Mouse (Mus musculus): ENCODE data around the gene Lmbrd1.
"Not testable (repeated sequence)": the region's sequence is repeated elsewhere in the genome, so short reads cannot be mapped to it uniquely, and the experiment has no call there.

Lmbrd1 gene

DNA sequence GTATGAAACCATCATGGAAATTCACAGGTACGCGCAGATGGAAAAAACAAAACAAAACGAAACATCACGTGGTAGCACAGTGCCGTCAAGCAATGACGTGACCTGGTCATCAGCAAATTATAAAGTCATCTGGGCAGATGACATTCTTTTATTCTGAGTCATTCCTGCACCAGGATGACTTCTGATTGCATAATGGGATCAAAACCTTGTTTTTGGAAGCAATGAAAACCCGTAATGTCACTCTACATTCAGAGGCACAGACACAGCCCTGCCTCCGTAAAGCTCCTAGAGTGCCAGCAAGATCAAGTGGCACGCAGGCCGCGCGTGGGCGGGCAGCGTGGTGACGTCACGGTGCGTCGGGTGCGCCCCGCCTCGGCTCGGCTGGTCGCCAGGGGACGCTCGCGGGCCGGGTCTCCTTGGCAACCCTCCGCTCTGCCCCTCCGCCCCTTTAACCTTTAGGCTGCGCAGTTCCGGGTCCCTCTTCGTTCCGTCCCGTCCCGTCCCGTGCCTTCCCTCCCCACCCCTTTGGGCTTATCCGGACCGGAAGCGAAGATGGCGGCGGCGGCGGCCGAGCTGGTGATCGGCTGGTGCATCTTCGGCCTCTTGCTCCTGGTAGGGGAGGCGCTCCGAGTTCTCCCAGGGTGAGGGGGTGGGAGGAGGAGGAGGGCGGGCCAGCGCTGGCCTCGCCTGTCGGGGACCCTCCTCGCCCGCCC is at the start of gene Lmbrd1:
Gene Lmbrd1 (plus strand): TSS at position 426 of the 713 bp plus-strand sequence.
- DNase-seq (ENCODE audit: low spot score) = peak; percentile 93

DNA sequence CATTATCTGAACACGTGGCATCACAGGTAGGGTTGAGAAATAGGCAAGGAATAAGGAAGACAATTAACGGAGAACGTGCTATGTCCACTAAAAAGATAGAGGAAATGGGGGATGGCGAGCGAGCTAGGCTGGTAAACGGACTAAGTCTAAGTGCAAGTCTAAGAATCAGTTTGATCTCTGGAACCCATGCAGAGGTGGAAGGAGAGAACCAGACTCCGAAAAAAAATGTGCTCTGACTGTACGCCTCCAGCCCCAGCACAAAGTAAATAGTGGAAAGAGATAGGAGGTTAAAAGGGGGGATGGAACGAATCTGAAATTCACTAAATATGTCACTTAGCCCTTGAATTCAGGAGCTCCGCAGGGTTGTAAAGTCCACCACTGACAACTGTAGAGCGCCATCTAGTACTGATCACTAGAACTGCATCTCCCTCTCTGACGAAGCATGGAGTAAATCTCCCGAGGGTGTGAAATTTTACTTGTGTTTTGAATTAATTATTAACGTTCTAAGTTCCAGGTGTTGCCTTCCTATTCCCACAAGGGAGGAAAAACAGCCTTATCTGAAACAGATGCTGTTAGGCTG is 44.8 kb upstream of the Lmbrd1 start:
- peak; percentile 66 for DNase-seq (ENCODE audit: low spot score)

DNA sequence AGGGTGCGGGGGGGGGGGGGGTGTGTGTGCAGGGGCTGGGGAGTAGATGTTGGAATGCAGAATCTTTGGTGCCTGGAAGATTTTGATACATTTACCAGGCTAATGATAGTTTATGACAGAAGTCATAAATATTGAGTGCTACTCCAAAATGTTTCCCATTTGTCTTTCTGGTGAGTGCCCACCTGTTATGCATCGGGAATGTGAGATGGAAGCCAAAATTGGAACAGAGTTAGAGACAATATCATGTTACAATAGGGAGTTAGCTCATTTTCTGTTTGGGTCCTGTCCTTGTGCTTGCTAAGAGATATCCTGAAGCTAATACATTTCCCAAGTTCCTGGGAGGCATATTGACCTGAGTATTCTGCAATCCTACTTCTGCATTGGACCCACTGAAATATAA is 28.3 kb upstream of the Lmbrd1 start:
- no peak for DNase-seq (ENCODE audit: low spot score)

DNA sequence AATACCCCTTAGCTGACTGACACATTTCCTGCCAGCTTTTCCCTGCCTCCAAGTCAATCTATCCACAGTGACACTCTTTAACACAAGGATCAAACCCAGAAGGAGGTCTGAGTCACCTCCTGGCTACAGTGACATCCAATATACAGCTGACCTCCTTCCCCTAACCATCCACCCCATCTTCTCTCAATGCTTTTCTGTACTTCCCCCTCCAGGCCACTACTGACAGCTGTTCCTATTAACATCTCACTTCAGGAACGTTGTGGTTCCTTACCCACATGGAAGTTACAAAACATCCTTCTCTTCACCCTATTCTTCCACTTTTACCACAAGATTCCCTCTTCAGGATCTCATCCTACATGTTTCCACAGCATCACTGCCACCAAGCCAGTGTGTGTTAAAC is 18.5 kb upstream of the Lmbrd1 start:
- no peak for DNase-seq (ENCODE audit: low spot score)

DNA sequence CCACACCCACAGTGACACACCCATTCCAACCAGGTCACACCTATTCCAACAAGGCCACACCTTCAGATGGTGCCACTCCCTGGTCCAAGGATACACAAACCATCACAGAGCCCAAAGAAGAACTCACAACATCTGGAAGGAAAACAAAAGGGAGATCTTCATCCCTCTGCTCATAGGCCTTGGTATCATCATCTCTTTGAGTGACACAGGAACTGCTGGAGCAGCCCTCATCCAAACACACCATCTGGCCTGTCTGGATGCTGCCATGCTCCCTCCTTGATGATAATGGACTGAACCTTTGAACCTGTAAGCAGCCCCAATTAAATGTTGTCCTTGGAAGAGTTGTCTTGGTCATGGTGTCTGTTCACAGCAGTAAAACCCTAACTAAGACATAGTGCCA is 17.8 kb upstream of the Lmbrd1 start:
- not testable (repeated sequence) for DNase-seq (ENCODE audit: low spot score)

DNA sequence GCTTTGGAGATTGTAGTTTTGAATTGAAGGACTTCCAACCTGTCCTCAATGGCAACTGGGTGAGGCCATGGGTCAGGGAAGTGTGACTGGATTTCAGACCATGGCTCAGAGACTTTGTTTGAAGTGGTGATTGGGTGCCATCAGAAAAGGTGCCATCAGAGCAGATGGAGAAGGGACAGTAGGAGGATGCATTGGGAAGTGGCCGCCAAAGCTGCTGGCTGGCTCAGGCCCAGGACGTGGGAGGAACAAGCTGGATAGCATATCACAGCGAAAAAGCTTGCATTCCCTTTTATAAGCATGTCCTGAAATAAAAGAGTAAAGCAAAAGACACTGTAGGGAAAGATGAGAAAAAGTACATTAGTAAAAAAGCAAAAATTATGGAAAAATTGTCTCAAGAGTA is 16.9 kb upstream of the Lmbrd1 start:
- DNase-seq (ENCODE audit: low spot score) = no peak

DNA sequence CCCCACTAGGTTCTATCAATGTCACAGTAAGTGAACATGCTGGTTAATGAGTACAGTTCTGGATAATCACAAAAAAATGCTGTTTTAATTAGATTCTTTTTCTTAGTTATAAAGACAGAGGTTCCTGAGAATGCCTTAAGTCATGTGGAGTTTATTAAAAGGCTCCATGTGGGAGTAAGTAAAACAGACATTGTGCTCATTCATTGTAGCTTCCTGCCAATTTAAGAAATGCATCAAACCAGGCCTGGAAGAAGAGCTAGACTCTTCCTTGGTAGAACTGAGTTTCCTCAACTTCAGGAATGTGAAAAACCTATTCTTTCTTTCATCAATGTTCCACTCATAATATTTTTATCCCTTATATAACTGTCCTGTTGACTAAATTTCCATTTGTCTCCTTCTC is 14.3 kb upstream of the Lmbrd1 start:
- no peak for DNase-seq (ENCODE audit: low spot score)

DNA sequence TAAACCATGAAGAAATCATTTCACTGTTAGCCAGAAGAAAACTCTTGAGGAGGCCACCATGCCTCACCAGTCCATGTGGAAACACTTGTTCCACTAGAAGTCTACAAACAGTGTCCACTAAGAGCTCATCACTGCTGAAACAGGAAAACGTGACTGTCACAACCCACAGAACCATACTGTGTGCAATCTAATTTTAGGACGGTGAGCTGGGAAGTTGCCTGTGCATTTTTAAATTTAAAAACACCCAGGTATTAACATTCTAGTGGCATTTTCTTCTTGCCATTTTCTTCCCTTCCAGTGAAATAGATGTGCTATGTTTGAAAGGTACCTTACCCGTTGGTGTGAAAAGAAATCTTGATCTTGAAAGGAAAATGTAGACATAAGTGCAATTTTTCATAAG is 5.2 kb upstream of the Lmbrd1 start:
- DNase-seq (ENCODE audit: low spot score) = no peak

DNA sequence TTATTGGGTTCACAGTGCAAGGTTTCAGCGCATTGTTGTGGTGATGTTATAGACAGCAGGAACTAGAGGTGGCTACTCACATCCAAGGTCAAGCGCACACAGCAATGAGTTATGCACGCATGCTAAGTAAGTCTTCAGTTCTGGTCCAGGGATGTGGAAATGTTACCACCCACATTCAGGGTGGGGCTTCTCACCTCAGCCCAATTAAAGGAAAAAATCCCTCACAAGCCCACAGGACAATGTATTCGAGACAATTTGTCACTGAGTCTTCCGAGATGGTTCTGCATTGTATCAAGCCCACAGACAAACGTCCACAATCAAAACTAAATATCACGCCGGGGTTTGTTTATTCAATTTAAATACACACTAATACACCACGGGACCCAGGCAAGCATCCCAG is 724 bp upstream of the Lmbrd1 start:
- DNase-seq (ENCODE audit: low spot score) = no peak

DNA sequence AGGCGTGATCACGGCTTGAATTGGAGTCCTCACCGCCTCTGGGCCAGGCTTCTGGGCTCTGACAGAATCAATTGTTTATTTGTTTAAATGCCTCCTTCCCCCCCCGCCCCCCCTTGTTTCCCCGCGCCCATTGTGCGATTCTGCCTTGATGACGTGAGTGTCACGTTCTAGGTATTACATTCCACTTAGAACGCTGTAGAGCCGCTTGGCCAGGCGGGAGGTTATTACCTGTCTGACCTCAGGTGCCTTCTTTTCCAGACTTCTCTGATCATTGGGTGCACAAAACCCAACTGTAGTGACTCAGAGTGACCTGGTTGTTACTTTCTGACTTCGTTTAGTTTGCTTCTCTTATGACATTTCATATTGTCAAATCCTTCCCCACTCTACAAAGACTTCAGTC is 641 bp downstream of the Lmbrd1 start:
- no peak for DNase-seq (ENCODE audit: low spot score)

DNA sequence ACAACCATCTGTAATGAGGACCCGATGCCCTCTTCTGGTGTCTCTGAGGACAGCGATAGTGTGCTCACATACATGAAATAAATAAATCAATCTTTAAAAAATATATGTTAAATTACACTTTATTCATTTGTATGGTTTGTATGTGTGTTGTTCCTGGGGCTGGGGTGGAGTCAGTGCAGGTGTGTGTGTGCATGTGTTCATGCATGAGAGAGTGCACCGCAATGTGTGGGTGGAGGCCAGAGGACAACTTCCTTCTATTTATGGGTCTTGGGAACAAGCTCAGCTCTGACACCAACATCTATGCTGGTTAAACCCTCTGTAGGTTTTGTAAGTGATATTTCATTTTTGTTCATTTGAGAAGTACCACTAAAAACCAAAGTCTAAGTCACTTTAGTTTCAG is 2.6 kb downstream of the Lmbrd1 start:
- no peak for DNase-seq (ENCODE audit: low spot score)

DNA sequence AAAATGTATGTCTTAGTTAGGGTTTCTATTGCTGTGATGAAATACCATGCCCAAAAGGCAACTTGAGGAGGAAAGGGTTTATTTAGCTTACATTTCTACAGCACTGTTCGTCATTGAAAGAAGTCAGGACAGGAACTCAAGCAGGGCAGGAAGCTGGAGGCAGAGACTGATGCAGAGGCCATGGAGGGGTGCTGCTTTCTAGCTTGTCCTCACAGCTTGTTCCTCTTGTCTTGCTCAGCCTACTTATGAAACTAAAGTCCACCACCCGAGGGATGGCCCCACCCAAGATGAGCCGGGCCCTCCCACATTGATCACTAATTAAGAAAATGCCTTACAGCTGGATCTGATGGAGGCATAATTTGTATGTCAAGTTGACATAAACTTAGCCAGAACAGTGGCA is 3.5 kb downstream of the Lmbrd1 start:
- no peak for DNase-seq (ENCODE audit: low spot score)

DNA sequence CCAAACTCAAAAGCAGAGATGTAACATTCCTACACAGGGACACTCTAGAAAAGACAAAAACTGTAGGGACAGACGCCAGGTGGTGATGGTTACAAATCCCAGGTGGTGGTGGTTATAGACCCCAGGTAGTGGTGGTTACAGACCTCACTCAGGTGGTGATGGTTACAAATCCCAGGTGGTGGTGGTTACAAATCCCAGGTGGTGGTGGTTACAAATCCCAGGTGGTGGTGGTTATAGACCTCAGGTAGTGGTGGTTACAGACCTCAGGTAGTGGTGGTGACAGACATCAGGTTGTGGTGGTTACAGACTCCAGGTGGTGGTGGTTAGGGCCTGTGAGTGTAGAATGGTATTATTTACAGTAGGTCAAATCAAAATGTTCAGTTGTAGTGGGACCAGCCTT is 5.5 kb downstream of the Lmbrd1 start:
- peak; percentile 44 for DNase-seq (ENCODE audit: low spot score)

DNA sequence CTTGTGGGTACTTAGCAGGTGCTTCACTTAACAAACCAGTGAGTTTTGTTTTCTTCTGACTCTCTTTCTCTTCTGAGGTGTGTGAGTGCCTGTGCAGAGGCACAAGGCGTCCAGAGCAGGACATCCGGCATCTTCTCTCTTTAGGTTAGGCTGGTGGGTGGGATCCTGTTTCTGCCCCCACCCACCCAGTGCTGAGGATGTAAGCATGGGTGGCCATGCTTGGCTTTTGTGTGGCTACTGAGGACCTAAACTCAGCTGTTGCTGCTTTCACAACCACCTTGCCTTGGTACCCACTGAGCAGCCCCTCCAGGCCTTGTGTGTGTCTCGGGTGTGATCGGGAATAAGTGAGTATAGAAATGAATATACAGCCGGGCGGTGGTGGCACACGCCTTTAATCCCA is 7.2 kb downstream of the Lmbrd1 start:
- DNase-seq (ENCODE audit: low spot score) = no peak

DNA sequence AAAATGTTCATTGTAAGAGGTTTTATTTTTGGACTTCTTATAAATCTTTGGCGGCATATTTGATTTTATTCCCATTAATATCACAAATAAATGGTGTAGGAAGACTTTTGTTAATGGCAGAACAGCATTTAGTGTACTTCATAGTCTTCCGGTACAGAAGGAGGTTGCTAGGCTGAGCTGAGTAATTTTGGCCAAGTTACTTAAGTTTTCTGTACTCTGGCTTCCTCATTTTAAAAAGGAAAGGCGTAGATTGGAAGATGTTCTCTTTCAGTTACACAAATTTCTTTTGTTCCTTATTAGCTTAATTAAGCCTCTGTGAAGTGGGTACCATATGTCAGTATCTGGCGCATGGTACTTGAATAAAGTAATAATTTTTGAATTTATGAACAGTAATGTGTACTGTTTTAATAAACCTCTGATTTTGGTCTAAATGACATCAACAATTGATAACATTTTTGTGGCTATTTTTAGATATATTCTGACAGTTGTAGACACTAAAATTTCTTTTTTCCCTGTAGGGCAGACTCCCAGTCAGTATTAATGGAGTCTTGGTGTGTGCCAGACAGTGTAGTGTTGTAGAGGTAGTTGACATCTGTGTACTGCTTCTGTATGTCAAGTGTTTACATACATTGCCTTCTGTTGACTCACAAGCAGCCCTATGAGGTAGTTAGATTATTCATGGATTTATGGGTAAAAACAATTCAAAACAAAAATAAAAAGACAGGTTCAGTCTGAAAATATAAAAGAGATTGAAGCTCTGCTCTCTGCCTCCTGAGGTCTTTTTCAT is 8.0 kb downstream of the Lmbrd1 start:
- DNase-seq (ENCODE audit: low spot score) = no peak

DNA sequence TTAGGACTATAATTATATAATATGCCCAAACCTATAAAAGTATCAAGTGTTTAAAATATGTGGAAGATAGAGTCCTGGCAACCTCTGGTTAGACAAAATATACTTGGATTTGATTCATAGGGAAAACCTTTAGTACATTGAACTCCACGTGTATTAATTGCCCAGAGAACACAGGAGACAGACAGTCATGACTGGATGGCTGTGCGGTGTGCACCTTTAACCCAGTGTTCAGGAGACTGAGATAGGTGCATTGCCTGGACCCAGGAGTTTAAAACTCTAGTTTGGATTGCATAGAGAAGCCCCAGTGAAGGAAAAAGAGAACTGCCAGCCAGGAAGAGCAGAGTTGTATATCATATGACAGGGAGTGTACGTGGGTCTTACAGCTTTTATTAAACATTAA is 19.2 kb downstream of the Lmbrd1 start:
- no peak for DNase-seq (ENCODE audit: low spot score)

DNA sequence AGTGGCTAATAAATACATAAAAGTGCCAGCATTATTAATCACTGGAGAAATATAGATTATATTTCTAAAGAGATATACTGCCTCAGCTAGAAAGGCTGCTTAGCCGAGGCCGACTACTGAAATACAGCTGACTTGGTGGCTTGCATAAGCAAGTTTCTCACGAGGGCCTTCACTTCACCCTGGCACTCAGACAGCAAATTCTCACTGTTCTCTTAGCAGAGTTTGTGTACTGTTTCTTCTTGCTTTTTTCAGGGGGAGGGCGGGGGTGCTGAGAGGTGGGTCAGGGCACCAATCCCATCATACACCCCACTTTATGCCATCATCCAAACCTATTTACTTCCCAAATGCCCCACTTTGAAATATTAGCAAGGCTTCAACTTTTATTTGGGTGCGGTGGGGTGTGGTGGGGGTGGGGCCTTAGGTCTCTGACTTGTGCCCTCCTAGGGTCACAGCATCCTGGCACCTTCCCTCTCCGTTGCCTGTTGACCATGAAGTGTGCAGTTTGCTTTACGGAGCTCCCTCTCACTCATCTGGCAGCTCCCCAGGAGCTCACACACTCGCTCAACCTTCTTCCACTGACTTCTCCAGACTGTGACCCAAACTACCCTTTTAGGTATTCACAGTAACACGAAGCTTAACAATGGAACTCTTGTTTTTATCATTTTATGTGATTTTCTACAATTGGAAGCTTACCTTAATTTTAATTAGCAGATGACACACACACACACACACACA is 19.9 kb downstream of the Lmbrd1 start:
- DNase-seq (ENCODE audit: low spot score) = no peak

DNA sequence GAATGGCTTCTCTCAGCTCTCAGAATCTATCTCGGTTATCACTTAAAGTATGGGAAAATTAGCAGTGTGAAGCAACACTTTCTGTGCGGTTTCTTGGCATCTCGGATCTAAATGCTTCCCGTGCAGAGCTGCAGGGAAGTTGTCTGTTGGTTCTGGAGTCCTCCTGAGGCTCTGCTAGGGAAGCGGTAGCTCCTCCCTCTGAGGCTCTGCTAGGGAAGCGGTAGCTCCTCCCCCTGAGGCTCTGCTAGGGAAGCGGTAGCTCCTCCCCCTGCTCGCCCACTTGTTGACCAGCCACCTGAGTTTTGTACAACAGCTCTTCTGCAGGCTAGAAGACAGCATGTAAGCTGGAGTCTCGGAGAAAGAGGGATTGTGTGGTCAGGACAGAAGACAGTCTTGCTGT is 20.9 kb downstream of the Lmbrd1 start:
- DNase-seq (ENCODE audit: low spot score) = peak; percentile 71

DNA sequence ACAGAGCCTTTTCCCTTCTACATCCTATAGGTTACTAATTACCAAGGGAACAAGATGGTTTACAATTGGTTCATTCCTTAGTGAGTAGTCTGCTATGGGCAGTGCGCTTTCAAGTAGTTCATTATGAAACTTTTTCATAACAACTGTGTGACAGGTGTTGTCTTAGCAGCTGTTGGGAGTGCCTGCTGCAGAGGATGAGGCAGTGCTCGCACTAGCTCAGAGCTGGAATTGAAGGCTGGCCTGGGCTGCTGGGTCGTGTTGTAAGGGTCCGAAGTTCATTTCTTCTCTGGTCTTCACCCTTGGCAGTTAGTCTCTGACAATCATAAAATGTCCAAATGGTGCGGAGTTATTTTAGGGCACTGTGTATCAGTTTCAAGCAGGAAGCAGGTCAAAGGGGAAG is 21.8 kb downstream of the Lmbrd1 start:
- no peak for DNase-seq (ENCODE audit: low spot score)

DNA sequence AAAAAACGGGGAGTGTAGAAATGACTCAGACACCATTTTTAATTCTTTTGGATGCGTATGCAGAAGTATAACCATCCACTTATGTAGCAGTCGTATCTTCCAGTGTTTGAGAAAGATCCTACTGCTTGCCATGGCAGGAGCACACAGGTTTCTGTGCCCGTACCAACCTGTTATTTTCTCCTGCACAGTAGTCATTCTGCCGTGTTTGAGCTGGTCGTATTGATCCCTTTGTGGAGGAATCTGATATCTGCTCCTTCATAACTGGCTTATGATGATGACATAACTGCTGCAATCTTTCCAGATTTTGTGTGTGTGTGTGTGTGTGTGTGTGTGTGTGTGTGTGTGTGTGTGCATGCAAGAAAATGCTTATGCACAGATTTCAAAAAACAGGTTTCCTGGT is 25.4 kb downstream of the Lmbrd1 start:
- no peak for DNase-seq (ENCODE audit: low spot score)

DNA sequence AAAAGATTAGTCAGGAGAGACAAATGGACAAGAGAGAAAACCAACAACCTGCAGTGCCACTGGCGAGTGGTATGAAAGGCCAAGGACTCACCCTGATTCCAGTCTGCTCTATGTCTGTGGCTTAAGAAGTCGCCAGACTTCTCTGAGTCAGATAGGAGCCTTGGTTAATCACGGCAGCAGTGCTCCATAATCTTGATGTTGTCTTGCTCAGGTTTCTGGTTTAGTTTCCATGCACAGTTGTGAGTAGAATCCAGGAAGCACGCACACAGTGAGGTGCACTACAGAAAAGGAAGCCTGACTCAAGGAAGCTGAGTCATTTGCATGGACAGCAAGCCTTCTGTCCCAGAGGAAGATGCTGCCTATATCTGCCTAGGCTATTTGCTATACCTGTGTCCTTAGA is 37.9 kb downstream of the Lmbrd1 start:
- no peak for DNase-seq (ENCODE audit: low spot score)

DNA sequence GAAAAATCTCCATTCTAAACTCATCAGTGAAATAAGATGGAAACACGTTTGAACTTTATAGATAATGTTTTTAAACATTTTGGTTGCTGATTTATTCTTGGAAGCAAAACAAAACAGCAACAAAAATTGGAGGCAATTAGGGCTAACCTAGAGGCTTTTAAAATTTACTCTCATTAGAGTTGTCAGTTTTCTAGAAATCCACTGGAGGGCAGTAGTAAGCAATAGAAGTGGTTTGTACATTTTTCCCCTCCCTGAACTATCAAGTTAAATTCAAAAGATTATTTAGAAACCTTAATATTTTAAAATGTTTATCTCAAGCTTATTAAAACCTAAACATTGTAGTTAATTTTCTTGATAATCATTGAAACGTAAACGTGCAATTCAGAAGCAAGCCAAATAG is 41.2 kb downstream of the Lmbrd1 start:
- DNase-seq (ENCODE audit: low spot score) = peak; percentile 24

DNA sequence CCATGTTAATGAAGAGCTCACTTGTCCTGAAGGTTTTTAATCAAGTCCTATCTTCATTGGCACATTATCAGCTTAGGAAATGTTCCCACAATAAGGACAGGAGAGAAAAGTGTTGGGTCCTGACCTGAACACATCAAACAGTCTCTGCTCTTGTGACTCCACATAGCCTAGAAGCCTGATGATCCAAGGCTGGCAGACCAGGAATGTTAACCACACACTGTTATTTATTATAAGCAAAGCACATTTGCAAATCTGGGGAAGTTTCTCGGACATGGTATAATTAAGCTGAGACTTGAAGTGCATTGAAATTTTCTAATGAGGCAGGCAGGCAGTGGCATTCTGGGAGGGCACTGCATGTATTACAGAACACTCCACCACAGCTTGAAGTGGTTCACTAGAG is 41.8 kb downstream of the Lmbrd1 start:
- no peak for DNase-seq (ENCODE audit: low spot score)

All from embryo, embryonic 10.5 days (tissue).